Mouse (Mus musculus): ENCODE results near the gene Cnr2.

Gene Cnr2

DNA sequence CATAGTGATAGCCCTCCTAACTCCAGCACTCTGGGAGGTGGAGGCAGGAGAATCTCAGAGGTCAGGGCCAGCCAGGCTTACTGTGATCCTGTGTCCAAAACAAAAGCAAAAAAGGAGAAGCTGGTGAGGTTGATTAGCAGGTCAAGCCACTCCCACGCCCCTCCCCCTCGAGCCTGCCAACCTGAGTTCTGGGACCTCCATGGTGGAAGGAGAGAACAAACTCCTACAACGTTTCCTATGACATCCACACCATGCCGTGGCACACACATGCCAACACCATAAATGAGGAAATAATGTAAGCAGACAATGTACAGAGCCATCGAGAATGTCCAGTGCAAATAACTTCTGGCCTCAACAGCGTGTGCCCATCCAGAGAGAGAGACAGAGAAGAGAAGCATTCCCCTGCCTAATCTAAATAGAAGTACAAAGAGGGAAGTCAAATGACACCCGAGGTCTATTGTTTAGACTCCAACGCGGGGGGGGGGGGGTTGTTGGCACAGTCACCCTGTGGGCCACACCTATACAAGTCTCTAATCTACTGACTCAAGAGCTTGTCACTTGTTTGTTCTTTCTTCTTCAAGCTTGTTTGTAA, 19.1 kb upstream of the Cnr2 start:
- in situ Hi-C loops (cut with MboI, MseI), result no loop called here

DNA sequence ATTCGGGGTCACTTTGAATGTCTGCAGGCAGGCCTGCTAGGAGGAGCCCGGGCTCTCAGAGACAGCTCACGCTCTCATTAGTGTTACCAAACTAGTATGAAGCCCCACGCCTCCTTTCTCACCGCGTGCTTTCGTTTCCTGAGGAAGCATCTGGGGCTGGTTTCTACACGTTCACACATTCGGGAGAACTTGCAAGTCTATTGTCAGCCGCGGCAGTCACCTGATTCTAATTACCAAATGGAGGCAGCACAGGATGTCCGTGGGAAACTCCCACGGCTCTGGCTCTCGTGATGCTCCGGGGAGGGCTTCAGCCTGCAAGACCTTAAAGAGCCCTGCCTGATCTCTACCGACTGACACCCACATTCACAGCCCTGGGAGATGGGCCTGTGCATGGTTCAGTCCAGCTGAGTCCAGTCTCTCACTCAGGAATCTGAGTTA, 18.6 kb upstream of the Cnr2 start:
- in situ Hi-C loops (cut with MboI, MseI), result no loop called here

- in situ Hi-C loops (cut with MboI, MseI), result no loop called here
Measured at GRCm38 (mm10) chr4:135877742-135878141, 17.5 kb upstream of the Cnr2 start.

DNA sequence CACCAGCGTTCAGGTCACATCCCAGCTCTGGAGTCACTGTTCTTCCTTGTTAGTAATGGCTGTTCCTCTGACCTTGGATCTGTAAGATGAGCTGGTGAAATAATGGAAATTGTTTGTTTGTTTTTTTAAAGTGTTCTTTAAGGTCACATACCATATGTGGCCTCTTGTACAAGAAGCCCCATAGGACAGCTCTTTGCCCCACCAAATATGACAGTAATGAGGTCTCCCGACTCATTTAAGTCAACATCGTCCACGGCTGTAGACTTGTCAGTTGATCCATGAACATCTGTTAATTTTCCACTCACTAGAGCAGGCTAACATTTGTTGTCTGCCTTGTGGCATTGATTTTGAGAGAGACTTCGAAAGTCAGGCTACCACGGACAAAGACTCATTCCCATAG, 16.2 kb upstream of the Cnr2 start:
- in situ Hi-C loops (cut with MboI, MseI), result no loop called here

DNA sequence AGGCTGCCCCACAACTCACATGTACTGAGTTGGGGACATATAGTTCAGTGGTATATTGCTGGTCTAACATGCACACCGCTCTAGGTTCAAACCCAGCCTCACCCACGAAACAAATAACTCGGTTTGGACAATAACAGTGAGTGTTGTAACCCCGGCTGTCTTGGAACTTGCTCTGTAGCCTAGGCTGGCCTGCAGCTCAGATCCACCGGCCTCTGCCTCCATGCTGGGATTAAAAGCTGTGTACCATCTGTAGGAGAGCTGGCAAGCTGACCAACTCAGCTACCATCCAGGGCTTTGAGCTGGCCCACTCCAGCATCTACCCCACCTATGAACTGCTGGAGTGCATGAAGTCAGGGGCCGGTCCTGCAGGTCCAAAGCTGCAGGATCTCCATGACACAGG, 15.2 kb upstream of the Cnr2 start:
- in situ Hi-C loops (cut with MboI, MseI), result no loop called here

- in situ Hi-C loops (cut with MboI, MseI), result no loop called here
Measured at GRCm38 (mm10) chr4:135880576-135880975, 14.6 kb upstream of the Cnr2 start.

- in situ Hi-C loops (cut with MboI, MseI), result no loop called here
Measured at GRCm38 (mm10) chr4:135882023-135882422, 13.2 kb upstream of the Cnr2 start.

- in situ Hi-C loops (cut with MboI, MseI), result no loop called here
Measured at GRCm38 (mm10) chr4:135883401-135883851, 11.8 kb upstream of the Cnr2 start.

DNA sequence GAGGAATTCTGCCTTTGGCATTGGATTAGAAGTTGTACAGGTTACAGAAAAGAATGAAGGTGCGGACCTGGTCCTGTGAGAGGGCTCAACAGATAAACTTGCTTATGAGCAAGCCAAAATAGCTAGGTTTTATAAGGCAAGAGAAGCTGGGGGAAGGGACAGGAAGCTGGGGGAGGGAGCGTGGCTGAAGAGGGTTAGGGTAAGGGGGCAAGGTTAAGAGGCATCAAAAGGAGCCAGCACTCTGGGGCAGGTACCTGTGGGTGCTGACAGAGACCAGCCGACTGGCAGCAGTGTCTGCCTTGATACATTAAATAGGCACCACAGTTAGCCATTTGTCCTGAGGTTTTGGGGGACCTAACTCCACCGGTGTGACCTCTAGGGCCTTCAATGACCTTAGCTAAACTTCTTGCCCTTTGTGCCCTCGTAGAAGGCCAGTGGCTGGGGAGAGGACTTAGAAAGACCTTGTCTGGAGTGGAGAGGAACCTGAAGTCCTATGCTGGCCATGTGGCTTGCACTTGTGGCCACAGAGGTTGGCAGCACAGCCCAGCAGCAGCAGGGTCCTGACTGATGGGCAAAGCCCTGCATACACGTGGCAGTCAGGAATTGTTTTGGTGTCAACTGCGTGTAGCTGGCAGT, 11.2 kb upstream of the Cnr2 start:
- in situ Hi-C loops (cut with MboI, MseI), result no loop called here

GRCm38 (mm10) chr4:135884531-135884930, 10.7 kb upstream of the Cnr2 start:
- in situ Hi-C loops (cut with MboI, MseI), result no loop called here

- in situ Hi-C loops (cut with MboI, MseI), result loop anchor here (5.0 kb wide), 1 partner anchor 42 kb away; no protein-coding TSS in a partner anchor
Measured at GRCm38 (mm10) chr4:135885676-135886075, 9.5 kb upstream of the Cnr2 start.

DNA sequence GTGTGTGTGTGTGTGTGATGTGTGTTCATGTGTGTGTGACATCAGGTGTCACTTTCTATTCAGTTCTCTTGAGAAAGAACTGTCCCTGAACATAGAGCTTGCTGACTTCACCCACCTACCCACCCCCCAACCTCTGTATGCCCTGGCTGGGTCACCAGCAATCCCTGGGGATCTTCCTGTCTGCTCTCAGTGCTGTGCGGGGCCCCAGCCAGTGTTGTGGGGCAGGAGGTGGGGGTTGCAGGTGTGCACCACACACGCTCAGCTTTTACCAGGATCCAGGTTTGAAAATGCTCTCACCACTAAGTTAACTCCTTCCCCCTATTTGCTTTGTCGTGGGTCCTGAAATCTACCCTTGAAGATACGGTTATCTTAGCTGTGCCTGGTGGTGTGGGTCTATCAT, 9.0 kb upstream of the Cnr2 start:
- in situ Hi-C loops (cut with MboI, MseI), result loop anchor here (5.0 kb wide), 1 partner anchor 41 kb away; no protein-coding TSS in a partner anchor

GRCm38 (mm10) chr4:135888448-135889057, 6.6 kb upstream of the Cnr2 start:
- in situ Hi-C loops (cut with MboI, MseI), result loop anchor here (5.0 kb wide), 1 partner anchor 39 kb away; no protein-coding TSS in a partner anchor

- in situ Hi-C loops (cut with MboI, MseI), result loop anchor here (5.0 kb wide), 1 partner anchor 38 kb away; no protein-coding TSS in a partner anchor
Measured at GRCm38 (mm10) chr4:135889146-135889883, 5.9 kb upstream of the Cnr2 start.

- in situ Hi-C loops (cut with MboI, MseI), result loop anchor here (5.0 kb wide), 1 partner anchor 37 kb away; no protein-coding TSS in a partner anchor
Measured at GRCm38 (mm10) chr4:135889884-135890283, 5.3 kb upstream of the Cnr2 start.

DNA sequence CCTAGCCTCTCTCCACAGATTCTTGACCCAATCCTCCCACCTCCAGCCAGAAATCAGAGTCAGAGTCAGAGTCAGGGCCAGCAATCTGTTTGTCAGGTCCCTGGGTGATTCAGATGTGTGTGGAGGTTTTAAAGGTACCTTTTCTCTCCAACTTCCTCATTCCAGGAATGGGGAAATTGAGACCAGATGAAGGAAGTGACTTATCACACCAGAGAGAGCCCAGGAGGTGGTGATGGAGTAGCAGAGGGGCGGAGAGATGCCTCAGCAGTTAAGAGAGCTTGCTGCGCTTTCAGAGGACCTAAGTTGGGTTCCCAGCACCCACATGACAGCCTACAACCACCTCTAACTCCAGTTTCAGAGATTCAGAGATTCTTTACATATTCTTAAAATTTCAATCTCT, 3.7 kb upstream of the Cnr2 start:
- in situ Hi-C loops (cut with MboI, MseI), result no loop called here

GRCm38 (mm10) chr4:135892884-135893283, 2.3 kb upstream of the Cnr2 start:
- in situ Hi-C loops (cut with MboI, MseI), result no loop called here

DNA sequence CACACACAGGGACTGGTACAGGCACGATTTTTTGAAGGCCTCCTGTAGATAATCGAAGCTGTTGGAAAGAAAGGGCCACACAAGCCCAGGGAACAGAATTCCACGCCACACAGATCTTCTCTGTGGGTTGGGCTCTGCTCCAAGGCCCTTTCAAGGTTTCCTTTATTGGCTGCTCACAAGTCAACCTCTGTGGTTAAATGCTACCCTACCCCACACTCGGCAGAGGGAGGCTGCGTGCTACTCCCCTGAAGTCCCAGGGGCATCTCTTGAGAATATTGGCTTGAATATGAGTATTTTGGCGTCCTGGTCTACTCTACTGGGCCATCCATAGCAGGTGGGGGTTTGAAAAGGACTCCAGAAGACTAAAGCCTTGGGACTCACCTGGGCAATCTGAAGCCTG, 963 bp downstream of the Cnr2 start:
- in situ Hi-C loops (cut with MboI, MseI), result no loop called here

DNA sequence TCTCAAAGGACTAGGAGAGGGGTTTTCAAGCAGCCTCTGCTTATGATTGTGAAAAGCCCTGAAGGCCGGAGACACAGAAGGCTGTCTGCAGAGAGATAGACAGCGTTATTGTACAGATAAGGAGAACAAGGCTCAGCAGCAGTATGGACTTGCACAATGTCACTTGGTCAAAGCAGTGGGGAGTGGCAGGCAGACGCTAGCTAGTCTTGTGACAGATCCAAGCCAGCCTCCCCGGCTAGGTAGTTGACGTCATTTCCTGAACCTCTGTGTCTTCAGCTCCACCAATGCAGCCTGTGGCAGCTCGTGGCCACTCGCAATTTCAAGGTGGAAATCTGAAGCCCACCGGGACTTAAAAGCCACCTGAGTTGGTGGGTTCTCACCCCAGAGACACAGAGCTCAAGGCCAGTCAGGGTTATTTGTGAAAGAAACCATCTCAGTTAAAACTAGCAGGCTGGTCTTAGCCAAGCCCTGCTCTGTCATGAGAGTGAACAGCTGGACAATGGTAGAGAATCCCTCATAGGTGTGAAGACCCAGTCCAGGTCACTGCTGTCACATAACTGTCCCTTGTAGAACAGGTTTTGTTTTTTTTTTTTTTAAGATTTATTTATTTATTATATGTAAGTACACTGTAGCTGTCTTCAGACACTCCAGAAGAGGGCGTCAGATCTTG, 3.3 kb downstream of the Cnr2 start:
- in situ Hi-C loops (cut with MboI, MseI), result no loop called here

GRCm38 (mm10) chr4:135899050-135899448, 3.9 kb downstream of the Cnr2 start:
- in situ Hi-C loops (cut with MboI, MseI), result no loop called here

DNA sequence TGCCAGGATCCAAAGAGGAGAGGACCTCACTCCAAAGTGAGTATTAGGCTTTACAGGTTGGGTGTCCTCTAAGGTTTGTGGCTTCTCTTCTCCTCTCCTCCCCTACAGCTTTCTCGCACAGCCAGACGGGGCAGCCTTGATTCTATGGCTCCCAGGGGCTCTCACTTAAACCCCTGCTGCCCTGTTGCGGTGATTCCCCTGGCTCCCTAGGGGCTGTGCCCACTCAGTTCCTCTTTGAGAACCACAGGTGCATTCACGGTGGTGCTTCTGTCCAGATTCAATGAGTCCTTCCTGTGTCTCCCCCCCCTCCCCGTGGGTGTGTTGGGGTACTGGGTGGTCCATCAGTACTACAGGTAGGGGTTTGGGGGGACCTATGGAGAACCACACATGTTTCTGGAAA, 4.8 kb downstream of the Cnr2 start:
- in situ Hi-C loops (cut with MboI, MseI), result no loop called here
